Mouse (Mus musculus) C2C12 (cell line): Measurements from ENCODE around the gene Gtf2h1. TPM values are rescaled to one million over a fixed set of nuclear protein-coding genes. Genes with fewer than 3 reads are reported as not detected.
"Not testable (repeated sequence)": the region's sequence is repeated elsewhere in the genome, so short reads cannot be mapped to it uniquely, and the experiment has no call there.

Experiments
- H3K27me3 ChIP-seq: one replicate; pipeline ENCODE4 v1.6.1; 2011; ENCODE audit not compliant: control insufficient read depth, insufficient read depth, insufficient read length
- H3K36me3 ChIP-seq: one replicate; pipeline ENCODE4 v1.6.1; 2011; ENCODE audit not compliant: control insufficient read depth, insufficient read depth
- H3K4me3 ChIP-seq: one replicate; pipeline ENCODE4 v1.5.1; 2011; ENCODE audit warnings: mild to moderate bottlenecking, control low read depth; ENCODE audit not compliant: poor library complexity, insufficient read depth, severe bottlenecking
- H3K79me2 ChIP-seq: one replicate; pipeline ENCODE4 v1.6.1; 2011; ENCODE audit not compliant: control insufficient read depth, insufficient read depth
- H3K79me3 ChIP-seq: one replicate; pipeline ENCODE4 v1.6.1; 2011; ENCODE audit warnings: low read depth, control low read depth
- H3ac ChIP-seq: one replicate; pipeline ENCODE3; 2011; ENCODE audit warnings: low read depth; ENCODE audit not compliant: control insufficient read depth, insufficient read length
- CEBPB ChIP-seq: IDR thresholded peaks from one replicate; pipeline ENCODE4 v1.6.1; 2011; ENCODE audit warnings: low read depth, mild to moderate bottlenecking, control low read depth, moderate library complexity
- CTCF ChIP-seq: IDR thresholded peaks from one replicate; pipeline ENCODE4 v1.5.1; 2011; ENCODE audit not compliant: control insufficient read depth, insufficient read depth, insufficient read length
- FOSL1 ChIP-seq: IDR thresholded peaks from one replicate; pipeline ENCODE4 v1.8.0; 2011; ENCODE audit warnings: mild to moderate bottlenecking, low read length; ENCODE audit not compliant: poor library complexity, insufficient read depth, severe bottlenecking
- MAX ChIP-seq: IDR thresholded peaks from one replicate; pipeline ENCODE4 v1.6.1; 2011; ENCODE audit warnings: mild to moderate bottlenecking, control low read depth
- MYOD1 ChIP-seq: IDR thresholded peaks from one replicate; pipeline ENCODE4 v1.6.1; 2011; ENCODE audit warnings: low read depth; ENCODE audit not compliant: control insufficient read depth, insufficient read length
- MYOG ChIP-seq: IDR thresholded peaks from one replicate; pipeline ENCODE4 v1.6.1; 2011; ENCODE audit not compliant: control insufficient read depth, insufficient read length; ENCODE audit errors: extremely low read depth
- USF1 ChIP-seq: IDR thresholded peaks from one replicate; pipeline ENCODE4 v1.6.1; 2011; ENCODE audit warnings: low read depth, mild to moderate bottlenecking, control low read depth, moderate library complexity
- polyA plus RNA-seq: library from polyadenylated mRNA; unstranded; fragments of >200 nt; fragmentation: generic; extraction: Trizol; gene quantifications from one replicate; pipeline ENCODE4 v1.2.1, GENCODE M21; 2012; ENCODE audit warnings: missing spikeins

Gene Gtf2h1
- polyA plus RNA-seq, 1 experiment, result 19.9 TPM

GRCm38 (mm10) chr7:46827046-46827802 lies 31.3 kb downstream of the Gtf2h1 start:
- no peak overlapping the region for H3K4me3 ChIP-seq
- no peak overlapping the region for H3ac ChIP-seq
- no peaks in the 10 kb centered on the region for H3K27me3 ChIP-seq
- peaks cover 13% of the 10 kb centered on the region for H3K36me3 ChIP-seq
- no peaks in the 10 kb centered on the region for H3K79me3 ChIP-seq
- TF ChIP-seq MAX, result no peak
- TF ChIP-seq USF1, result no peak
- no peak for TF ChIP-seq MYOD1
- no peak for TF ChIP-seq CTCF
- no peaks in the 10 kb centered on the region for H3K79me2 ChIP-seq

GRCm38 (mm10) chr7:46827803-46828184 lies 31.9 kb downstream of the Gtf2h1 start:
- Histone ChIP-seq H3K79me2 (no peaks in the 10 kb centered on the region), H3K27me3 (no peaks in the 10 kb centered on the region), H3ac (no peak overlapping the region), H3K79me3 (no peaks in the 10 kb centered on the region), H3K36me3 (peaks cover 8% of the 10 kb centered on the region), H3K4me3 (no peak overlapping the region)
- TF ChIP-seq MAX, result no peak

- Histone ChIP-seq H3K4me3 (no peak overlapping the region), H3ac (no peak overlapping the region), H3K79me2 (no peaks in the 10 kb centered on the region), H3K27me3 (no peaks in the 10 kb centered on the region), H3K36me3 (no peaks in the 10 kb centered on the region), H3K79me3 (no peaks in the 10 kb centered on the region)
- no peak for TF ChIP-seq MYOD1
- no peak for TF ChIP-seq MYOG
- TF ChIP-seq USF1, result no peak
- TF ChIP-seq CEBPB, result no peak
- no peak for TF ChIP-seq MAX
Observed at GRCm38 (mm10) chr7:46829911-46830310, 34.0 kb downstream of the Gtf2h1 start.

DNA sequence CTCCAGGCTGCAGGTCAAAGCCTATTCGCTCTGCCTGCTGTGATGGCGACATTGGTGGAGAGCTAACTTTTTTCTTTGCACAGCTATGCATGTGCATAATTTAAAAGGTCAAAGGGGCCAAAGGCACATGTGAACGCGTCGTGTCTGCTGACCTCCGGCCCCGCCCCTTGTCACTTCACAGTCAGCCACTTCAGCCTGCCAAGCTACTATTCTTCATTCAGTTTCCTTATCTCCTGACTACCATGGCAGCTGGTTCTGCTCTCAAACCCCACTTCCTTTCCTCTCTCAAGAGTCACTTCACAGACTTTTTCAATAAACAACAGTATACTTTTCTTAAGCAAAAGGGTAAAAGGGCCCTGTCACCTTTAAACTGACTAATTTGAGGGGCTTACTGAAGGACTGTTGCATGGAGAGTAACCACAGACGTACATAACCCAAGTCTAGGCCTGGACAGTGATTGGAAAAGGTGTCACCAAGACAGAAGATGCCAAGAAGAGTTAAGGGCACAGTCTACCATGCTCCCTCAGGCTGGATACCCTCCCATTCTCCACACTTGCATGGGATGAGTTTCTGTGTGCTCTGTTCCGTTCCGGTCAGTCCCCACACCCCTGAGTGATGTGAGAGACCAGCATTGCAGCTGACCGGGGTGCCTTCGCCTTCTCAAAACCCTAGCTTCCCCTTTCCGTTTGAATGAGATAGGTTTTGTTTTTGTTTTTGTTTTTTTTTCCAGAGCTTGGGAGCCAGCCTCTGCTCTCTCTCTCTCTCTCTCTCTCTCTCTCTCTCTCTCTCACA lies 35.1 kb downstream of the Gtf2h1 start:
- no peaks in the 10 kb centered on the region for H3K27me3 ChIP-seq
- H3K79me3 ChIP-seq, result no peaks in the 10 kb centered on the region
- no peaks in the 10 kb centered on the region for H3K79me2 ChIP-seq
- H3ac ChIP-seq, result no peak overlapping the region
- no peak for TF ChIP-seq MAX
- no peak for TF ChIP-seq CEBPB
- no peak for TF ChIP-seq FOSL1
- no peak for TF ChIP-seq USF1
- no peak for TF ChIP-seq MYOG
- TF ChIP-seq MYOD1, result no peak
- TF ChIP-seq CTCF, result no peak
- no peaks in the 10 kb centered on the region for H3K36me3 ChIP-seq
- H3K4me3 ChIP-seq, result no peak overlapping the region

GRCm38 (mm10) chr7:46831693-46832092 lies 35.8 kb downstream of the Gtf2h1 start:
- no peaks in the 10 kb centered on the region for H3K79me2 ChIP-seq
- H3ac ChIP-seq, result no peak overlapping the region

DNA sequence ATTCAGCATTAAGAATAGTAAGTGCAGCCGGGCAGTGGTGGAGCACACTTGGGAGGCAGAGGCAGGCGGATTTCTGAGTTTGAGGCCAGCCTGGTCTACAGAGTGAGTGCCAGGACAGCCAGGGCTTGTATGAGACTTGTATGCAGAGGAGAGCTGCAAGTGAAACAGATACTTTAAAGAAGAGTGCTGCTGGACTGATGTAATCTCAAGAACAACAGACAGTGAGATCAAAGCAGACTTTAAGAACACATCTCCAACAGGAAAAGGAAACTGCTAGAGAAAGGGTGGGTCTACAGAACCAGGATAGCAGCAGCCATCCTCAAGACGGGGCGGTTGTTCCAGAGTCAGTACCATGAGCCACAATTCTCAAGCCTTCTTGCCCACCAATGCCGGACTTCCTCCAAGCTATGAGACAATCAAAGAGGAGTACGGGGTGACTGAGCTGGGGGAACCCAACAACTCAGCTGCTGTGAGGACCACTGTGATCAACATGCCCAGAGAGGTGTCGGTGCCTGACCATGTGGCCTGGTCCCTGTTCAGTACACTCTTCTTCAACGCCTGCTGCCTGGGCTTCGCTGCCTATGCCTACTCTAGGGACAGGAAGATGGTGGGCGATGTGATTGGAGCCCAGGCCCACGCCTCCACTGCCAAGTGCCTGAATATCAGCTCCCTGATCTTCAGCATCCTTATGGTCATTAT lies 36.4 kb downstream of the Gtf2h1 start:
- not testable (repeated sequence) for H3K36me3 ChIP-seq, H3K27me3 ChIP-seq, H3K79me2 ChIP-seq, H3K4me3 ChIP-seq, H3ac ChIP-seq, H3K79me3 ChIP-seq

More at GRCm38 (mm10) chr7:46831693-46832092, 35.8 kb downstream of the Gtf2h1 start:
- no peaks in the 10 kb centered on the region for H3K36me3 ChIP-seq
- H3K27me3 ChIP-seq, result no peaks in the 10 kb centered on the region
- H3K79me3 ChIP-seq, result no peaks in the 10 kb centered on the region
- H3K4me3 ChIP-seq, result no peak overlapping the region
- TF ChIP-seq MYOG (no peak), CTCF (no peak), USF1 (no peak), MAX (no peak), FOSL1 (no peak), MYOD1 (no peak), CEBPB (no peak)
